27 mouse cellular contexts compared by ENCODE assay signal in genomic region chr17:8976745-8977144, GRCm38 (mm10).
"Had no signal": no experiment of that assay in that cellular context is flagged by ENCODE, and none has a peak within 500 bp of the region (broad histone marks: within the 10 kb centered on the region; RNA-seq: fewer than 3 reads in every experiment).

No protein-coding gene starts in this region.

- H3K4me3 ChIP-seq: gastrocnemius, adult 2 months; heart, embryonic 10.5 days; heart, embryonic 12.5 days; hindbrain, embryonic 10.5 days; hindbrain, embryonic 12.5 days; intestine, embryonic 15.5 days; left cerebral cortex, adult 2 months; limb, embryonic 10.5 days; limb, embryonic 12.5 days; liver, embryonic 13.5 days; liver, embryonic 15.5 days had no signal

- ATAC-seq: hindbrain, embryonic 16.5 days; inflammation-experienced regulatory T-cells, adult 6 months; intestine, embryonic 15.5 days; intestine, postnatal 0 days had no signal

- H3K4me2 ChIP-seq: heart, embryonic 12.5 days; hindbrain, embryonic 12.5 days; hindbrain, embryonic 14.5 days; intestine, embryonic 15.5 days; limb, embryonic 12.5 days; liver, embryonic 11.5 days; liver, embryonic 13.5 days; liver, embryonic 15.5 days had no signal

- H3K9ac ChIP-seq: heart, embryonic 12.5 days; hindbrain, embryonic 12.5 days; hindbrain, embryonic 14.5 days; intestine, embryonic 15.5 days; limb, embryonic 12.5 days; liver, embryonic 13.5 days; liver, embryonic 15.5 days had no signal

- H3K36me3 ChIP-seq: heart, embryonic 10.5 days; heart, embryonic 12.5 days; intestine, embryonic 15.5 days; limb, embryonic 10.5 days; limb, embryonic 12.5 days; liver, embryonic 13.5 days; liver, embryonic 15.5 days had no signal

- H3K9me3 ChIP-seq: heart, embryonic 10.5 days; heart, embryonic 12.5 days; hindbrain, embryonic 10.5 days; hindbrain, embryonic 12.5 days; intestine, embryonic 15.5 days; limb, embryonic 10.5 days; limb, embryonic 12.5 days; liver, embryonic 13.5 days; liver, embryonic 15.5 days had no signal

- DNase-seq: gastrocnemius, adult 2 months; gastrocnemius, postnatal 10 days; gastrocnemius, postnatal 25 days; heart, adult 18-20 months; heart, postnatal 10 days; heart, postnatal 4 days; kidney, adult 18-20 months; kidney, adult 8-10 months; kidney, postnatal 10 days; kidney, postnatal 25 days; kidney, postnatal 4 days; liver; liver, embryonic 13.5 days had no signal

- H3K27me3 ChIP-seq: hindbrain, embryonic 12.5 days; limb, embryonic 12.5 days; liver, embryonic 13.5 days; liver, embryonic 15.5 days had no signal

- H3K4me1 ChIP-seq: heart, embryonic 10.5 days; intestine, embryonic 15.5 days; liver, embryonic 13.5 days; liver, embryonic 15.5 days had no signal

- H3K27ac ChIP-seq: gastrocnemius, adult 2 months; heart, embryonic 10.5 days; hindbrain, embryonic 10.5 days; hindbrain, embryonic 12.5 days; hindbrain, embryonic 14.5 days; intestine, embryonic 15.5 days; left cerebral cortex, adult 2 months; limb, embryonic 10.5 days; limb, embryonic 12.5 days; liver, embryonic 13.5 days; liver, embryonic 15.5 days had no signal
